Mouse (Mus musculus): ENCODE data around the gene Gipc1.

DNA sequence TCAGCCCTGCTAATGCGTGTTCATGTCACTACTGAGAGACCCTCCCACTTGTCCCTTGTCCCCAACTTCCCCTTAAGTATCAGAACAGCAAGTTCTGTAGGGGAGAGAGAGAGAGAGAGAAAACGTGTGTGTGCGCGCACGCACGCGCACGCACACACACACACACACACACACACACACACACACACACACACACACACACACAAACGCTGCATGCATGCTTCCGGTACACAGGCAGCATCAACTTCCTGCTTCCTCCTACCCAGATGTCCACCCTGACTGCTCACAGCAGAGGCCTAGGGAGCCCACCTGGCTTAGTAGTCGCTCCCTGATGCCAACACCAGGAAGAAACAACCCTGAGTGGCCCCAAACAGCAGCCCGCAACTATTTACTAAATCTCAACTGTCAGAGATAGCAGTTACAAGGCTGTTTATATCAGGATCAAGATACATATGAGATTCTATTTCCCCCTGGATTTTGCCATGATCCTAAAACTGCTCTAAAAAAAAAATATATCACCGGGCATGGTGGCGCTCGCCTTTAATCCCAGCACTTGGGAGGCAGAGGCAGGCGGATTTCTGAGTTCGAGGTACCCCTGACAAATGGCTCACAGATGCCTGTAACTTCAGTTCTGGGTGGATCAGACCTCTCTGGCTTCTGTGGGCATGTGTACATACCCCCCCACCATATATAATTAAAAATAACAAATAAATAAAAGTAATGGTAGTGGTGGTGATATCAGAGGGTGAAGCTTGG is 43.1 kb downstream of the Gipc1 start:
- TF ChIP-seq CTCF (IDR thresholded peaks at IDR 0.05; ENCODE audit: low read depth) (no peak), EP300 (IDR thresholded peaks at IDR 0.05; ENCODE audit: low read depth) (no peak)

All from liver, postnatal 0 days (tissue).